Mouse (Mus musculus): Measurements from ENCODE around the gene Myo5a. TPM values are rescaled to one million over a fixed set of nuclear protein-coding genes. Genes with fewer than 3 reads are reported as not detected.

Myo5a gene
- polyA plus RNA-seq, 1 experiment from 2014 or later = 17.8 TPM

DNA sequence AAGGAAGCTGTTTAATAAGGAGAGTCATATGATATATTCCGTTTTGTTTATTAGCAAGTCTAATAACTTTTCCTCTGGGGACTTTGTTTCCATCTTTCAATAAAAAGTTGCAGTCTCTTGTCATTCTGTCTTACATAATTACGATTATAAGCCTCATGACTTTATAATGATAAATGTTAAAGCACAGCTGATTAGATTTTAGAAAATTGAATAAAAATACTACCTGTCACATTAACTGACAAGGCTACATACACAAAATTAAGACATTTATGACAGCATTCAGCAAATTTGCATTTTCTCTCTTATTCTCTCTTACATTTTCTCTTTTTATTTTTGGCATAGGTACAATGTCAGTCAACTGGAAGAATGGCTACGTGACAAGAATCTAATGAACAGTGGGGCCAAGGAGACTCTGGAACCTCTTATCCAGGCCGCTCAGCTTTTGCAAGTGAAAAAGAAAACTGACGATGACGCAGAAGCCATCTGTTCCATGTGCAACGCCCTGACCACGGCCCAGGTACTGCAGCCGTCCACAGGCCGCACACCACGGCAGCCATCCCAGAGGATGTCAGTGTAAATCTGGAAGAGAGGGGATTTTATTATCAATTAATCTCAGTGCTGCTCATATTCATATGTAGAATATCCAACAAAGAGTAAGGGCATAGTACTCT is 144.1 kb downstream of the Myo5a start:
- no peaks in the 10 kb centered on the region for H3K27me3 ChIP-seq
- peaks cover 2% of the 10 kb centered on the region; the same call in 1 of the 2 replicates for H3K4me1 ChIP-seq
- H3K36me3 ChIP-seq = peaks cover 38% of the 10 kb centered on the region
- WGBS = 87% methylated on average over 11 of the region's 11 CpGs
- H3K9ac ChIP-seq = no peak overlapping the region
- no peak for ATAC-seq (ENCODE audit: insufficient number of reproducible peaks, low FRiP score, low TSS enrichment, low read depth)
- no peak overlapping the region for H3K27ac ChIP-seq
- no peak overlapping the region for H3K4me2 ChIP-seq
- H3K9me3 ChIP-seq = no peaks in the 10 kb centered on the region
- no peak overlapping the region for H3K4me3 ChIP-seq

DNA sequence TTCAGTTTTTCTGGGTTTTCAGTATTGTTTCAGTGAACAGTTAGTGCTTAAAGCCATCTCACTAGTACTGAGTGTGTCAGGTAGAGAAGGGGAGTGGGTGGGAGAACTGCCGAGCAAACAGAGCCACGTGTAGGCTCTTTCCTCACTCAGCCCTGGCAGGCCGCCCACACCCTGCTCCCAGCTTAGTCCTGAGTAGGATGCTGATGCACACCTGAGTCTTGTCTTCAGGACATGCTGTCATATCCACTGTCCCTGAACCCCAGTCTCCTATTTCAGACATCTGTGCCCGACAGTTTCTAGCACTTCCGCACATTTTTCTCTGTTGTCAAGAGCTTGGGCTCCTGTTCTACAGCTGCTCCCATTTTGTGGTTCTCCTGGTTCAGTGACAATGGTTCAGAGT is 149.1 kb downstream of the Myo5a start:
- H3K4me1 ChIP-seq = no peaks in the 10 kb centered on the region
- no peaks in the 10 kb centered on the region for H3K27me3 ChIP-seq
- H3K9ac ChIP-seq = no peak overlapping the region
- H3K36me3 ChIP-seq = peaks cover 31% of the 10 kb centered on the region
- no peak overlapping the region for H3K27ac ChIP-seq
- ATAC-seq (ENCODE audit: insufficient number of reproducible peaks, low FRiP score, low TSS enrichment, low read depth) = no peak
- H3K4me2 ChIP-seq = no peak overlapping the region
- no peak overlapping the region for H3K4me3 ChIP-seq
- H3K9me3 ChIP-seq = no peaks in the 10 kb centered on the region
- 71% methylated on average over 5 of the region's 5 CpGs for WGBS

DNA sequence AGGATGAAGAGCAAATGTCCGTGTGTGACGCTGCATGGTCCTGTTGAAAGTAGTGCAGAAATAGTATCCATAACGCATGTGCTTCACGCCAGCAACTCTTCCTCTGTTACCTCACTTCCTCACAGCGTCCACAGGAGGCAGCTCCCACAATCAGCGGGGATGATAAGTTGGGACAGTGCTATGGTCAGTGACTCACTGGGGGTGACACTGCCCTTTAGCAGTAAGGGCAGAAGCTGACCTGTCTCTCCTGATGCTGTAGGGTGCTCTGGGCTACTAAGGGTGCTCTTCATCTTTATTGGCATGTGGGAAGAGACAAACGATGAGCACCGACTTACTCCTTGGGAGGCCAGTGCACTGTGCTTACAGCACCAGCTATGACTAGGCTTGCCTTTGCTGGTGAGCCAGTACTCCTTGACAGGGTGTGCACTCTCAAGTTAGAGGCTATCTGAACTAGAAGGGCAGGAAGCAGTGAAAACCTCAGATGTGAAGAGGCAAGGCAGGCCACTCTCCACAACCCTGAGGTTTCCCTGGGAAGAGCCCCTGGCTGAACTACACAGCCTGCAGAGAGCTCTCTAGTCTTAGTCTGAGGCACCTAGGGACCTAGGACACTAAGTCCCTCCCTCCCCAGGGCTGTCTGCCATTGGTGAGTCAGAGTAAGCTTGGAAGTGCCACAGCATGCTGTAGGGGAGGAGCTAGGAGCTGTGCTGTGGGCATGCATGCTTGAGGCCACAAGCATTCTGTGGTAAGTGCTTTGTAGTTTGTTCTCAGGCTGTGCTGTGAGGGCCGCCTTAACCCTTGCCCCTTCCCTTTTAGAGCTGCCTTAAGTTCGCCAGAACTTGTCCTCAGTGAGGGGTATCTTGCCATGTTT is 150.8 kb downstream of the Myo5a start:
- Histone ChIP-seq H3K27me3 (no peaks in the 10 kb centered on the region), H3K9ac (no peak overlapping the region), H3K36me3 (peaks cover 18% of the 10 kb centered on the region), H3K4me3 (no peak overlapping the region), H3K9me3 (no peaks in the 10 kb centered on the region), H3K4me2 (no peak overlapping the region), H3K27ac (no peak overlapping the region), H3K4me1 (no peaks in the 10 kb centered on the region)
- ATAC-seq (ENCODE audit: insufficient number of reproducible peaks, low FRiP score, low TSS enrichment, low read depth) = no peak
- WGBS = 67% methylated on average over 10 of the region's 10 CpGs

DNA sequence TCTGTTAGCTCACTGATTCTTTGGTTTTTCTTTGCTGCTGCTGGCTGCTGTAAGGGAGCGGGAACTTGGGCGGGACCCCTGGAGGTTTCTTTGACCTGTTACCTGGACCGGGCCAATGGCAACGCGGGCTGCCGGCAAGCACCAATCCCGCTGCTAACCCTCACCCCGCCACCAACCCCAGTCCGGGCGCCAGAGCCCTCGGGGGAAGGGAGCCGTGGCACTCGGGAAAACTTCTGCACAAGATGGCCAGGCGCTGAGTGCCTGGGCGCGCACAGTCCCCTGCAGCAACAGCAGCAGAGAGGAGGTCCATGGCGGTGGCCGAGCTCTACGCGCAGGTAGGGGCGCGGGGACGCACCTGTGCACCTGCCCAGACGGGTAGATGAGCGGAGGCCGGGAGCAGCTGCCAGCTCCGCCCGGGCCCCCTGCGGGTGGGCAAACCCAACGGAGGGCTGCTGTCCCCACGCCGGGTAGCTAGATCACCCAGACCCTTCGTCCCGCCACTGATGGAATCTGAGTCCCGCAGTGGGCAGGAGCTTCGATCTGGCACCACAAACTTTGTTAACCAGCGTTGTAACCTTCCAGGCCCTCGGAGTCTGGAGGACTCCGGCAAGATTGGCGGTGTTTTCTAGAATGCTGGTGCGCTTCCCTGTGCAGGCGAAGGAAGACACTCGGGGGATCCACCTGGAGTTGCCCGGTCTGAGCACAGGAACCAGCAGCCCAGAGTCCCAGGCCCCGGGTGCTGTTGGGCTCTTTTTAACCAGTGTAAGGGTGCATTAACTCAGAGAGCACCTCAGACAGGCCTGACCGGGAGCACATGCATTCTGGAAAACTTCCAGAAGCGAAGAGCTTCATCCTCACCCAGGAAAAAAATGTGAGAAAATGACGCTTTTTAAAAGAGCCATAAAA is 161.3 kb downstream of the Myo5a start, which contains the start of gene Myo5c:
TSS of gene Myo5c (plus strand) at position 180 of the 906 bp plus-strand sequence.
- Histone ChIP-seq H3K4me1 (peaks cover 14% of the 10 kb centered on the region), H3K4me3 (peak within 1 kb of the TSS; percentile 34), H3K9ac (0 out of 2 replicates have a peak within 1 kb of the TSS, but pooled peaks have one; percentile 21), H3K4me2 (peak within 1 kb of the TSS; percentile 63), H3K27me3 (peaks cover 38% of the 10 kb centered on the region), H3K27ac (no peak within 1 kb of the TSS), H3K36me3 (no peaks in the 10 kb centered on the region), H3K9me3 (no peaks in the 10 kb centered on the region)
- WGBS = 3% methylated on average over 48 of the region's 48 CpGs
- ATAC-seq (ENCODE audit: insufficient number of reproducible peaks, low FRiP score, low TSS enrichment, low read depth) = no peak

- Histone ChIP-seq H3K4me2 (no peak overlapping the region), H3K36me3 (no peaks in the 10 kb centered on the region), H3K4me3 (no peak overlapping the region), H3K4me1 (peaks cover 14% of the 10 kb centered on the region), H3K27me3 (peaks cover 38% of the 10 kb centered on the region), H3K9ac (no peak overlapping the region), H3K27ac (no peak overlapping the region), H3K9me3 (no peaks in the 10 kb centered on the region)
- no peak for ATAC-seq (ENCODE audit: insufficient number of reproducible peaks, low FRiP score, low TSS enrichment, low read depth)
- WGBS = 47% methylated on average over 8 of the region's 8 CpGs
Observed at GRCm38 (mm10) chr9:75232860-75233259, 162.0 kb downstream of the Myo5a start.

GRCm38 (mm10) chr9:75234271-75234741 is 163.5 kb downstream of the Myo5a start:
- WGBS = 31% methylated on average over 7 of the region's 7 CpGs
- Histone ChIP-seq H3K27ac (no peak overlapping the region), H3K4me2 (no peak overlapping the region), H3K4me3 (no peak overlapping the region), H3K4me1 (peaks cover 14% of the 10 kb centered on the region), H3K27me3 (peaks cover 38% of the 10 kb centered on the region), H3K9ac (no peak overlapping the region), H3K9me3 (no peaks in the 10 kb centered on the region), H3K36me3 (no peaks in the 10 kb centered on the region)
- ATAC-seq (ENCODE audit: insufficient number of reproducible peaks, low FRiP score, low TSS enrichment, low read depth) = no peak

DNA sequence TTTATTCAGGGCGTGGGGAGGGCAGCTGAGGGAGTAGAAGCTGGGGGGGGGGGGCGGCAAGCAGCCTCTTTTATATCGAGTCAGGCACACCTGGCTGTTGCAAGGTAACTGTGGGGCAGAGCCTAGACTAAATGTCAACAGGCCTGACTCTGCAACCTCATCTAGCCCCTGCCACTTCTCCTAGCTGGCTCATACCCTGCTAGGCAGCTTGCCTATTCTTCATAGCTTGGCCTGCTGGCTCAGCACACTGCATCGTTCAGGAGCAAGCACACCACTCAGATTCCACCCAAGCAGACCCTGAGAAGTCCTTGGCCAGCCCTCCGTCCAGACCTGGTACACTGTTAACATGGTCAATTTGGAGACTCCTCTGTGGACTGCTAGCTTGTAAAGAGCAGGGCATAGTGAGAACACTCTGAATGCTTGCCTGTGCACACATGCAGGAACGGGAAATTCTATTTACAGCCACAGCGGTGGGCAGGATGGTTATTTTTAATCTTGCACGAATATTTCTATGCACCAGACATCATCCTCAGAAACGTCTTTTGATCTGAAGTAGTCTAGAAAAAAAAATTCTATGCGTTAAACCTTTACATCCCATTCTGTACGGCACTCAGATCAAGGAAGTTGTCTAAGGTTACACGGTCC is 164.3 kb downstream of the Myo5a start:
- no peak for ATAC-seq (ENCODE audit: insufficient number of reproducible peaks, low FRiP score, low TSS enrichment, low read depth)
- peaks cover 38% of the 10 kb centered on the region for H3K27me3 ChIP-seq
- peaks cover 14% of the 10 kb centered on the region for H3K4me1 ChIP-seq
- no peak overlapping the region for H3K4me2 ChIP-seq
- no peak overlapping the region for H3K27ac ChIP-seq
- WGBS = 65% methylated on average over 12 of the region's 12 CpGs
- no peak overlapping the region for H3K4me3 ChIP-seq
- no peak overlapping the region for H3K9ac ChIP-seq
- no peaks in the 10 kb centered on the region for H3K9me3 ChIP-seq
- no peaks in the 10 kb centered on the region for H3K36me3 ChIP-seq

- Histone ChIP-seq H3K36me3 (no peaks in the 10 kb centered on the region), H3K4me2 (no peak overlapping the region), H3K27me3 (peaks cover 36% of the 10 kb centered on the region), H3K9me3 (no peaks in the 10 kb centered on the region), H3K27ac (no peak overlapping the region), H3K4me3 (no peak overlapping the region), H3K4me1 (peaks cover 14% of the 10 kb centered on the region), H3K9ac (no peak overlapping the region)
- 85% methylated on average over 2 of the region's 2 CpGs for WGBS
- ATAC-seq (ENCODE audit: insufficient number of reproducible peaks, low FRiP score, low TSS enrichment, low read depth) = no peak
Observed at GRCm38 (mm10) chr9:75235696-75236095, 164.9 kb downstream of the Myo5a start.

- Histone ChIP-seq H3K9ac (no peak overlapping the region), H3K9me3 (no peaks in the 10 kb centered on the region), H3K27ac (no peak overlapping the region), H3K4me1 (peaks cover 13% of the 10 kb centered on the region), H3K4me3 (no peak overlapping the region), H3K27me3 (peaks cover 26% of the 10 kb centered on the region), H3K4me2 (no peak overlapping the region), H3K36me3 (no peaks in the 10 kb centered on the region)
- ATAC-seq (ENCODE audit: insufficient number of reproducible peaks, low FRiP score, low TSS enrichment, low read depth) = no peak
- 78% methylated on average over 12 of the region's 12 CpGs for WGBS
Observed at GRCm38 (mm10) chr9:75236416-75237308, 165.8 kb downstream of the Myo5a start.

- no peak for ATAC-seq (ENCODE audit: insufficient number of reproducible peaks, low FRiP score, low TSS enrichment, low read depth)
- Histone ChIP-seq H3K27me3 (peaks cover 13% of the 10 kb centered on the region), H3K4me1 (peaks cover 14% of the 10 kb centered on the region), H3K27ac (no peak overlapping the region), H3K4me3 (no peak overlapping the region), H3K9me3 (no peaks in the 10 kb centered on the region), H3K36me3 (no peaks in the 10 kb centered on the region), H3K4me2 (no peak overlapping the region), H3K9ac (no peak overlapping the region)
- 92% methylated on average over 3 of the region's 3 CpGs for WGBS
Observed at GRCm38 (mm10) chr9:75238179-75238578, 167.4 kb downstream of the Myo5a start.

Measured in limb, embryonic 15.5 days (tissue).